Mouse (Mus musculus) testis, postnatal 10 days (tissue): ENCODE results near the gene Abcc6.

Experiments
- DNase-seq: peaks from one replicate; pipeline ENCODE4 v3.0.0; 2021; ENCODE audit warnings: low spot score

Abcc6 gene

GRCm38 (mm10) chr7:46030145-46030488 lies at the start of gene Abcc6:
Abcc6 (minus strand) TSS chr7:46030302.
- no peak for DNase-seq

DNA sequence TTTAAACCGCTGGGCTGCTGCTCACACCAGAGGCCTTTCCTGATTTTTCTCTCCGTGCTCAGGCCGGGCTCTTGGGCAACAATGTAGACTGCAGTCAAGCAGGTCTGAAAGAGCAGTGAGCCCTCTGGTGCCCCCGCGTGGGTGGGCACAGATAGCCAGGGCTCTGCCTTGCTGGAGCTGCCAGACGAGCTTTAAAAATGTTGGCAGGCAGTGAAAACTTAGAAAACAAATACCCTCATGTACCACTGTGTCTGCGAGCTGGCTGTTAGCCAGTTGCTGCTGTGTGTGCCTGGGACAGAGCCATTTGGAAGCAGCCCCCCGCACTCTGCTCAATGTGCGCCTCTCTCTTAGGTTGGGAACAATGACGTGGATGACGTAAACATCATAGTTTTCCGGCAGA lies 47.6 kb upstream of the Abcc6 start:
- DNase-seq = no peak

DNA sequence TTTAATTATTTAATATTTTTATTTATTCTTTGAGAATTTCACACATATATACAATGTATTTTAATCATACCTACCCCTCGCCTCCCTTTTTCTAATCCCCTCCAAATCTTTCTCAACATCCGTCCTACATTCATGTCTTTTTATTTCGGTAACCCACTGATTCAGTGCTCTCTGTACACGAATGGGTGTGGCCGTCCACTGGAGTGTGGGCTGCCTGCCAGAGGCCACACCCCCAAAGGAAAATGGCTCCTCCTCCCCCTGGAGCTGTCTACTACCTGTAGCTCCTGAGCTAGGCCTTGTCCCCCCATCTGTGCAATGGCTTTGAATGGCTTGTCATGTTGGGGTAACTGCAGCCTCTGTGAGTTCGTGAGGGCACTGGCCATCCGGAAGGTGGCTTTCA lies 46.7 kb upstream of the Abcc6 start:
- no peak for DNase-seq

DNA sequence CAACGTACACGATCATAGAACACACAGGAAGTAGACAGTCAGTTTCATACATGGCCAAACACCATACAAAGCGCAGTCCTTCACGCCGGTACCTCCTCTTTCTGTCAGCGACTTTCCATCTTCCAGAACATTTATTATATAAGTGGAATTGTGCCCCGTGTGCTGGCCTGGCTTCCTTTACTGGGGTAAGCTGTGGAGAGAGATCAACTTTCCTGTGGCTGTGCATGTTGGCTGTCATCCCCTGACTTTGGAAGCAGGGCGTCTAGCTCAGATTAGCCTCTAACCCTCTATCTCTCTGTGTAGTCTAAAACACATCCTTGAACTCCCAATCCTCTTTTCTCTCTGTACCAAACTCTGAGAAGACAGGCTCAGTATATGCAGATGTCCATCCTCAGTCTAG lies 38.7 kb upstream of the Abcc6 start:
- DNase-seq = no peak

GRCm38 (mm10) chr7:46063296-46063695 lies 33.2 kb upstream of the Abcc6 start:
- no peak for DNase-seq

GRCm38 (mm10) chr7:46061614-46062013 lies 31.5 kb upstream of the Abcc6 start:
- DNase-seq = no peak

DNA sequence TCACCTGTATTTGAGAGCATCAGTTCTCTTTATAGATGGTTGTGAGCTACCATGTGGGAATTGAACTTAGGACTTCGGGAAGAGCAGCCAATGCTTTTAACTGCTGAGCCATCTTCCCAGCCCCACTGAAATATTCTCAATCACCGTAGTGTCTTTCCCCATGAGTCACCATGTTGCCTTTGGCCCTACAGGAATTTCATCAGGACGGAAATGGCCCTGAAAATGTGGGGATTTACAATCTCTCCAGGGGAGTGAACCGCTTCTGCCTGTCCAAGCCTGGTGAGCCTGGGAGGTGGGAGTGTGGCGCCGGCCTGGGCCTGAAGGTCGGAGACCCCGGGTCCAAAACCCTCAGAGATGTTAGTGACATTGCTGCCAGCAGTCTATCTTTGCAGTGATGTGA lies 30.6 kb upstream of the Abcc6 start:
- DNase-seq = no peak

DNA sequence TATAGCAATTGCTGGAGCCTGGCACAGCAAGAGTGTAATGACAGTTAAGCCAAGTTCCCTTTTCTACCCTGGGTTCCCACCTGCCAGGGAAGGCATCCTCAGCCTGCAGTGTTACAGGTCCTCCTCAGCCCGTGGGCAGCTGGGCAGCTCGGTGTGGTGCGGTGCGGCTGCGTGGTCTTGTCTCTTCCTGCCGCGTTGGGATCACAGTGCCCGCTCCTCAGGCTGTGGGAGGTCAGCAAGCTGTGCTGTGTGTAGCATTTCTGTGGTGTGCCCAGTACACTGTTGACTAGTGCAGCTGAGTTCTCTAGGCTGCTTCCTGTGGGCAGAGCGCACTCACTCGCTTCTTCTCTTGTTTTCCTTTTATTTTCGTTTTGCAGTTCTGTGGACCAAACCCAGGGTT lies 28.8 kb upstream of the Abcc6 start:
- DNase-seq = no peak

DNA sequence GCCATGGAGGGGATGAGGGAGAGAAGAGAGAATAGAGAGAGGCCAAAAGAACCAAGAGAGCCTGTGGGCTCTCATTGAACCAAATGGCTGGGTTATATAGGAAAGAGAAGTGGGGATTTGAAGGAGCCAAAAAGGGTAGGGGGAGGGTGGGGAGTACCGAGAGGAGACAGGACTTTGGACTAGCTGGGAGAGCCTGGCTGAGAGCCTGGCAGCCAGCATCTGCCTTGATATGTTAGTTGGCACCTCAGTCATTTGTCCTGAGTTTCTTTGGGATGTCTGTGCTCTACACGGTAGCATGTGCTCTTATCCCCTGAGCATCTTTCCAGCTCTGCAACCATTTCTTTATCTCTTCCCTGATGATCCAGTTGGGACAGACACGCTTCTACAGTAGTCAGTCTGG lies 23.5 kb upstream of the Abcc6 start:
- DNase-seq = no peak

GRCm38 (mm10) chr7:46052161-46052821 lies 22.2 kb upstream of the Abcc6 start:
- DNase-seq = no peak

DNA sequence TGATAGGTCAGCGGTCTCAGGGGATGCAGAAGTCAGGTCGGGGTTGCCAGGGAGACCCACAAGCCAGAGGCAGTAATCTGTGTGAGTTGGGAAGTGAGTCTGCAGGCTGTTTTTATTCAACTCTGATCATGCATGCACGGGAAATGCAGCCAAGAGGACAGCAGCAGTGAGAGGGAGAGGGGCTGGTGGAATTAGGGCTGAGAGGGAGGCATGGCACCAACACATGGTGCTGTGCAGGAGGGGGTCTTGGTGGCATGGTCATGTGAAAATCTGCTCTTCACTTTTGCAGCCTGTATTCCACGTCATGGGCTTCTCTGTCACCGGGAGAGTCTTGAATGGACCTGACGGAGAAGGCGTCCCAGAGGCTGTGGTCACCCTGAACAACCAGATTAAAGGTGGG lies 19.9 kb upstream of the Abcc6 start:
- DNase-seq = no peak

- no peak for DNase-seq
Measured at GRCm38 (mm10) chr7:46047873-46048562, 17.9 kb upstream of the Abcc6 start.

DNA sequence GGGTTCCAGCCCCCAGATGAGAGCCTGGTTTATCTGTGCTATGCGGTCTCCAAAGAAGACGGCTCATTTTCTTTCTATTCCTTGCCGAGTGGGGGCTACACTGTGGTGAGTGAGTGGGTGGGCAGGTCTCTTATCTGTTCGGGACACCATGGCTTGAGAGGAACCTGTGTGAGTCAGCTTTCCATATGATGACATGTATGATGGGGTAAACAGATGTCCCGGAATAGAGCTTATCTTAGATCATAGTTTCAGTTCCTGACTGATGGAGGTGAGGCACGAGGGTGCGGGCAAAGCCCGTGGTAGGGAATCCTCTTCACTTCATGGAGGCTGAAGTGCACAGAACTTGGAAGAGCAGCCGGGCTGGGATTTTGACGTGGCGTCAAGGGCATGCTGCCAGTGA lies 15.8 kb upstream of the Abcc6 start:
- DNase-seq = no peak

- DNase-seq = no peak
Measured at GRCm38 (mm10) chr7:46044106-46044505, 14.0 kb upstream of the Abcc6 start.

- DNase-seq = no peak
Measured at GRCm38 (mm10) chr7:46039873-46040272, 9.8 kb upstream of the Abcc6 start.

GRCm38 (mm10) chr7:46037433-46037832 lies 7.3 kb upstream of the Abcc6 start:
- no peak for DNase-seq

DNA sequence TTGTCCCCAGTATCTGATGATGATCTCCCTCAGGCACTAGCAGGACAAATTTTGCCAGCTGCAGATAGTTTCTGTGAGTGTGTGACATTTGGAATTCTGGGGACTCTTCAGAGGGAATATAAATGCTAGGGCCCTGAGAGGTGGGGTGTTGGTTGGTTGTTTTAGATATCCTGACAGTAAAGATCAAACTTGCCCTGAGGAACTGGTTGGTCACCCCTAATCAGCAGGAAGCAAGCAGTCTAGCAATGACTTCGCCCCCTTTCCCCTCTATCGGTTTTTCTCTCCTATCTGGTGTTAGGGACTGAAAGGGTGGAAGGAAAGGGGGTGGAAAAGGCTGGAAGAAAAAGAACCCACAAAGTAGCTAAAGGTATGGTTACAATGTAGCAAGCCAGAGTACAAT lies 5.4 kb upstream of the Abcc6 start:
- no peak for DNase-seq

GRCm38 (mm10) chr7:46034991-46035390 lies 4.9 kb upstream of the Abcc6 start:
- no peak for DNase-seq

DNA sequence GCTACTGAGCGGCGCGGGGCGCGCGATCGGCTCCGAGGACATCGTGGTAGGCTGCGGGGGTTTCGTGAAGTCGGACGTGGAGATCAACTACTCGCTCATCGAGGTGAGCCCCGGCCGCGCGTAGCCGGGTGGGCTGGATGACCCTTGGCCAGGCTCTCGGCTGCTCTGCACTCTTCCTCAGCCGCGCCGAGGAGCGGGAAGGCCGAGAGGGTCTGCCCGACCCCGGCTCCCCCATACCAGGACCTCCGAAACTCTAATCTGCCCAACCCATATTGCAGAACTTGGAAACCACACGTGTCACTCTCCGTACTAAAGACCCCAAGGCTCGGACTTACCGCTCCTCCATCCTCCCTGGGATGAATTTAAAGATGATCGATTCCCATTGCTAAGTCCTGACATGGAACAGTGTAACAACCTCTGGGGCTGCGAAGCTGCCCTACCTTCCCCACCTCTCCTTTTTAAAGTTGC lies 3.8 kb upstream of the Abcc6 start:
- no peak for DNase-seq

DNA sequence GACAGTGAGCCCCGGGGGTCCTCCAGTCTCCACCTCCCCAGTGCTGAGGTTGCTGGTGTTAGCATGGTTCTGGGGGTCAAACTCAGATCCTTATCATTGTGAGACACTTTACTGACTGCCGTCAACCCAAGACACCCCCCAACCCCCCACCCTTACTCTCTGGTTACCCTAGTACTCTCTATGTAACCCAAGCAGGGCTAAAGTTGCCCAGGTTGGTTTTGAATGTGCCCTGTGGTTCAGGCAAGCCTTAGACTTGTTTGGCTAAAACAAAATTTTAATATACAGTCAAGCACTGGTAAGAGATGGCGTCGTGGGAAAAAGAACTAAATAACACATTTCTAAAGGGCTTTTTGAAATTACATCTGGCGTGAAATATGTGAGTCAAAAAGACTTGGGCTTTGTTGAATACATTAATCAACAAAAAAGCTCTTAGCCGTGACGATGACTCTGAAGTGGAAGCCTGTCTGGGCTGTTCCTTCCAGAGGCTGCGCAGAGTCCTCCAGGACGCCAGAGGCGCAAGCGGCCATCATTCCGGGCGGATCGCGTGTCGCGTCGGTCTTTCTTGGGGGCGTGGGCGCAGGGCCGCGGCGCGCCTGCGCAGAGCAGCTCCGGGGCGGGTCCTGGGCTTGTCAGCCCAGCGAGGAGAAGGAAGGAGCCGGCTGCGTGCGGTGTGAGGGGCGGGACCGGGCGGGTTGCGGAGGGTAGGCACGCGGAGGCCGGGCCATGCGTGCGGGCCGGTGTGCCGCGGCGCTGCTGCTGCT lies 3.2 kb upstream of the Abcc6 start, which contains the start of gene Nomo1:
Gene Nomo1 (plus strand): TSS at position 590 of the 761 bp plus-strand sequence.
- DNase-seq = peak; percentile 97

DNA sequence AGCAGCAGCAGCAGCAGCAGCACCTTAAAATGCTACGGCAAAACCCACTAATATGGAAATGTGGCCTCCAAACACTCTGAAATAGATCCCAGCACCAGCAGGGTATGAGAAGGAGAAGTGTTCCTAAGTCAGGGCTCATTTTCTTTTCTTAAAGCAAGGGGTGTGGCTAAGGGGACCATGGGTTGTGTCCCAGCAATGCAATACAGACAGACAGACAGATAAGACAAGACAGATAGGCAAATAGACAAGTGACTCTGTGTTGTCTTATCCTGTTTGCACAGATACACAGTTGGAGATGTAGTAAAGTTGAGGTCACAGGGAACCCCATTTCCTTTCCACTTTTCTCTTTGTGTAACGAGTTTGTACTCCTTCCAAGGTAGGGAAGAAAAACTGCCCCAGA lies 973 bp upstream of the Abcc6 start:
- no peak for DNase-seq

GRCm38 (mm10) chr7:46029299-46030144 lies 580 bp downstream of the Abcc6 start:
- no peak for DNase-seq
